Mouse (Mus musculus) cerebellum, postnatal 4 days (tissue): ENCODE measurements around the gene Fam240a.

Source experiments
- DNase-seq, 2 experiments: peaks; one replicate each; pipeline ENCODE4 v3.0.0; 2022; ENCODE audit warnings: low spot score in 2 of 2, mixed read lengths in 1 of 2

The Fam240a gene

DNA sequence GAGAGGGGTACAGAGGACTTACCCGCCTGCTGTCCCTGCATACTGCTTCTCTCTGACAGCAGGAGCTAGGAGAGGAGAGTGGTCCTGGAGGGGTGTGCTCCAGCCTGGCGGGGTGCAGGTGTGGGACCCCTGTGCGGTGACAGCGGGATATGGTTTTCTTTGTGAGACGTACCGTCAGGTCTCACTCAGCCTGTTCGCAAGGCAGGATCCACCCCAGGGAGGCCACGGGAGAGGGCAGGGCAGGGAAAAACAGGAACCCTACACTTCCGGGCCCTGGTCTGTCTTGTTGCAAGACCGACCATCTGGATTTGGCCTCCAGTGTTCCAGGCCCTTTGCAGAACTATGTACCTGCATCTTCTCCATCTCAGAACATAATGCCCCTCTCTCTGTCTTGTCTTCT, 23.2 kb downstream of the Fam240a start:
- no peak for DNase-seq

- no peak for DNase-seq
Measured at GRCm38 (mm10) chr9:110892552-110892951, 24.1 kb downstream of the Fam240a start.

GRCm38 (mm10) chr9:110891077-110891828, 25.4 kb downstream of the Fam240a start:
- DNase-seq, result no peak

DNA sequence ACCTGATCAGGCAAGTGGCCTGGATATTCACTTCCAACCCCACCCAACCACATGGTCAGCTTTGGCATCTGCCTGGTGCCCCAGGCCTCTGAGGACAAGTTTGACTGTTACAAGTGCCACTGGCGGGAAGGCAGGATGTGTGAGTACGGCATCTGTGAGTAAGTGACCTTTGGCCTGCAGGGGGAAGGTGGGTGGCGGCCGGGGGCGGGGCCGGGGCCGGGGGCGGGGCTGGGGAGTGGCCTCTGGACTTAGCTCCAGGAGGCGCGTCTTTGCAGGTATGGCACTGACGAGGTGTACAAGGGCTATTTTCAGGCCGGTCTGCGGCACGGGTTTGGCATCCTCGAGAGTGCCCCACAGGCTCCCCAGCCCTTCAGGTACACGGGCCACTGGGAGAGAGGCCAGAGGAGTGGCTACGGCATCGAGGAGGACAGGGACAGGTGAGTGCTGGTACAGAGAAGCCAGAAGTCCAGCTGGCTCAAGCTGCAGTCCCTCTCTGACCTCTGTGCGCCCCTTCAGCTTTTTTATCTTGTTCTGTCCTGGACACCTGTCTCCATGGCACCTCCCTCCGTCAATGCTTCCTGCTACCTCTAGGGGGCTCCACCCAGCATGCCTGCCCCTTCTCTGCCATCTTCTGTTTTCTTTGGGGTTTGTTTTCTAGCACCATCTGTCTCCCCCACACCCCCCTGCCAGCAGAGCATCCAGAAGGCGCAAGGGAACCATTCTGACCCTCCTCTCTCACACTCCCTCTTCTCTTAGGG, 26.5 kb downstream of the Fam240a start:
- peak in 1 of 2 experiments; percentile 18 for DNase-seq

DNA sequence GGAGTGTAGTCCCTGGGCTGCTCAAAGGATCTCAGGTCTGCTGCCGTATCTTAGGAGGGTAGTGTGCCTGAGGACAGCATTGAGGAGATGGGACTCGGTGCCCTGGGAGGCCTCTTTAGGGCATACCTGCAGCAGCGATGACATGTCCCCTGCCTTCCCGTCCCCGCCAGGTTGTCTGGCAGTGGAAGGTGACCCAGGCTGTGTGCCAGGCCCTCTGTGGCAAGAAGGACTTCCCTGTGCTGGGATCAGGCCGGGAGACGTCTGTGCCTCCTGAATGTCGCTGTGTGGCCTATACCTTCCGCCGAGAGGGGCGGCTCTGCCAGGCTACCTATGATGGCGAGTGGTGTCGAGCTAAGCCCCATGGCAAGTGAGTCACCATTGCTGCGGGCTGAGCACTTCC, 27.7 kb downstream of the Fam240a start:
- peak in 1 of 2 experiments; percentile 16 for DNase-seq

- DNase-seq, result no peak
Measured at GRCm38 (mm10) chr9:110887388-110888303, 29.0 kb downstream of the Fam240a start.

GRCm38 (mm10) chr9:110881953-110882352, 34.7 kb downstream of the Fam240a start:
- no peak for DNase-seq

GRCm38 (mm10) chr9:110880772-110881171, 35.9 kb downstream of the Fam240a start:
- DNase-seq, result no peak

- DNase-seq, result no peak
Measured at GRCm38 (mm10) chr9:110879998-110880561, 36.6 kb downstream of the Fam240a start, which contains the start of gene Tmie. Tmie (minus strand) TSS chr9:110880113.

DNA sequence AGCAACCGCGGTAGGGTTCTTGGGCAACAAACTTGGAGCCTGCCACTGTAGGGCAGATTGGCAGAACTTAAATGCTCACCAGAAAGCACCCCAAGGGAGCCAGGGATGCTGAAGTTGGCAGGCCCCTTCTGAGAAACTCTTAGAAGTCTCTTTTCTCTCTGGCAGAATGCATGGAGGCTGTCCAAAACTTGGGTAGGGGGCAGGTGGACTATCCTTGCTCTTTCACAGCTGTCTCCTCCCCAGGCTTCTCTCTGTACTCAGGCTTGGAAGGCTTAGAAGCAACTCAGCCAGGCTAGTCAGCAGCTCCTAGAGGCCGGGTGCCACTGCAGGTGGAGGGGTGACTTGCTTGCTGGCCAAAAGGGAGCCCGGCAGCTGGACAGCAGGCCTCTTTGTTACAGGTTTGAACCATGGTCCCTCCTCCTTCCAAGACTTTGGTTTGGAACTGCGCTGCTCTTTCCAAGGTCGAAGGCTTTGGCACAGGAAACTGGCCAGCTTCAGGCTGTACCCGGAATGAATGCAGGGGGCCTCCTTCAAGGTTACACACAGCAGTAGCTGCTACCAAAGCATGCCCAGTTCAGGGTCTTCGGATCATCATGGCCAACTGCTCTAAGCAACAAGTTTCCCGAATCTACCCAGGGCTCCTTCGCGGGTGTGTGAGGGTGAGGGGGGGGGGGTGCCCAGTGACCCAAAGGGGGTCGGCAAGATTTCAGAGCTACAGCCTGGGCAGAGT, 37.3 kb downstream of the Fam240a start, which contains the start of gene Als2cl:
TSS of gene Als2cl (plus strand) at position 680 of the 730 bp plus-strand sequence.
- peak in 1 of 2 experiments; percentile 50 for DNase-seq

DNA sequence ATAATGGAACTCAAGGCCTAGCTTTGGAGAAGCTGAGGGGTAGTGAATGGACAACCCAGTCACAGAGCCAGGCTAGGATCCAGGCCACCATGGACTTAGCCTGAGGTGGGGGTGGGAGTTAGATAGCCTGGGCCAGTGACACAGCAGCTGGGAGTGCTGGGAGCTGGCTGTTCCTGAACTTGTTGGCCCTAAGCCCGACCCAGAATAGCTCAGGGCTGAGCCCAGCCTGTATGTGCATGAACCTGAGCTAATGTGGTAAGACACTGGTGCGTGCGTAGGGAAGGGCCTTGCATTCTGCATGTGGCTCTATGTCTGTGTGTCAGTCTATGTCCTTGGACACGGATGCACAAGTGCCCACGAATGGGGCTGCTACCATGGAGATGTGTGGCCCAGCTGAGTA, 38.8 kb downstream of the Fam240a start:
- DNase-seq, result peak in 1 of 2 experiments; percentile 74

GRCm38 (mm10) chr9:110877353-110877752, 39.3 kb downstream of the Fam240a start:
- DNase-seq, result no peak

DNA sequence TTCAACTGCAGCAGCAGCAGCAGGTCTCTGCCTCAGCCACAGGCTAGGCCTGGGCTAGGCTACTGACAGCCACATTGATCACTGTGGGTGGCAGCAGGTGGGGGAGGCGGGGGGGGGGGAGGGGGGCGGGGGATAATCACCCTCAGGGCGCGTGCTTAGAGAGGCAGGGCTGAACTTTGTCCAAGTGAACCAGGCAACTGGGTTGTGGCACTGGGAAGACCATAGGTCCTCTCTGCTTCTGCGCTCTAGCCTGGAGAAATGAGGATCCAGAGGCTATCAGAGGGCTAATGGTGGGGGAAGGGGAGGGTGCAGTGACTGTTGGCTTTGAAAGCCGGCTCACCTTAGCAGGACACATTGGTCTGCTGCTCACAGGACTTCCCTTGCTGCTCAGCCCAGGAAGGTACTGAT, 41.4 kb downstream of the Fam240a start:
- no peak for DNase-seq

DNA sequence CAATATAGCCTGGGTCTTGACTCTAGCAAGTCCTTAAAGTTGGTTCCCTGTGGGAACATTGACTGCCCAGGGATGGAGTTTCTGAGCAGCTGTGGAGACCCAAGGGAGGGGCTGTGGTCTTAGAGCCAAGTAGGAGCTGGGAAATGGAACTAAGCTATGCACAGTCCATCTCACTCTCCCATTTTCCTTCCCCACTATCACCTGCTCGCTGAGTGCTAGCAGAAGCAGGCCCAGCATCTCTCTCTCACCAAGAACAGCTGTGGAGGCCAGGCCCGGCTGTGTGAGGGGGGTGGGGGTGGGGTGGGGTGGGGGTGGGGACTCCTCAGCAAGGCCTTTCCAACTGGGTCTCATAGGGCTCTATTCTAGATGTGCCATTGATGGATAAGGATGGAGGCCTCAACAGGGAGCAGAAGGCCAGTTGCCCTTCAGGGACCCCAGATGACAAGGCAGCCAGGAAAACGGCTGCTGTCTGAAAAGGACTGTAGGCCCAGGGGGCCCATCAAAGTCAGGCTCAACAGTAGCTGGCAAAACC, 41.9 kb downstream of the Fam240a start:
- no peak for DNase-seq

GRCm38 (mm10) chr9:110873681-110874659, 42.7 kb downstream of the Fam240a start:
- peak; percentile 67 to 79 for DNase-seq

DNA sequence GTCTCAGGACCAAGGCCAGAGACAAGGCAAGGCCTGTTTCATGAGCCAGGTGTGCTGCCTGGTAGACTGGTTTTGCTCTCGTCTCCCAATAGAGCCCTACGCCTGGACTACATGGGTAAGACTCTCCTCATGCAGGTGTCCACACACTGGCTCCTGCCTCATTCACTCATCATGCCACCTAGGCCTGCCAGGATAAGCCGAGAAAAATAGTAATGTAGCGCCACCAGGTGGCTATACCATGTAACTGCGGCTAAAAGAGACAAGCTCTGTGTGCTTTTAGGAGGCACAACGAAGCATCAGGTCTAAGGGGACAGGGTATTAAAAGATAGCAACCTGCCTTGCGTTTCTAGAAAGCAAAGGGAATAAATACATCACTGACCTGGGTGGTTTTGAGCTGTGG, 45.6 kb downstream of the Fam240a start:
- DNase-seq, result peak in 1 of 2 experiments; percentile 66
